Mouse (Mus musculus) liver, embryonic 14 days (tissue): ENCODE data around the gene Lyrm7. TPM values are rescaled to one million over a fixed set of nuclear protein-coding genes. Genes with fewer than 3 reads are reported as not detected.

Source experiments
- polyA plus RNA-seq: library from polyadenylated mRNA; depleted of rRNA; stranded (reverse); fragments of >200 nt; gene quantifications from 2 replicates; pipeline ENCODE4 v1.2.3, GENCODE M21; 2012; rRNA removed

Gene Lyrm7
- polyA plus RNA-seq = 2.1 and 2.2 TPM in 2 replicates

DNA sequence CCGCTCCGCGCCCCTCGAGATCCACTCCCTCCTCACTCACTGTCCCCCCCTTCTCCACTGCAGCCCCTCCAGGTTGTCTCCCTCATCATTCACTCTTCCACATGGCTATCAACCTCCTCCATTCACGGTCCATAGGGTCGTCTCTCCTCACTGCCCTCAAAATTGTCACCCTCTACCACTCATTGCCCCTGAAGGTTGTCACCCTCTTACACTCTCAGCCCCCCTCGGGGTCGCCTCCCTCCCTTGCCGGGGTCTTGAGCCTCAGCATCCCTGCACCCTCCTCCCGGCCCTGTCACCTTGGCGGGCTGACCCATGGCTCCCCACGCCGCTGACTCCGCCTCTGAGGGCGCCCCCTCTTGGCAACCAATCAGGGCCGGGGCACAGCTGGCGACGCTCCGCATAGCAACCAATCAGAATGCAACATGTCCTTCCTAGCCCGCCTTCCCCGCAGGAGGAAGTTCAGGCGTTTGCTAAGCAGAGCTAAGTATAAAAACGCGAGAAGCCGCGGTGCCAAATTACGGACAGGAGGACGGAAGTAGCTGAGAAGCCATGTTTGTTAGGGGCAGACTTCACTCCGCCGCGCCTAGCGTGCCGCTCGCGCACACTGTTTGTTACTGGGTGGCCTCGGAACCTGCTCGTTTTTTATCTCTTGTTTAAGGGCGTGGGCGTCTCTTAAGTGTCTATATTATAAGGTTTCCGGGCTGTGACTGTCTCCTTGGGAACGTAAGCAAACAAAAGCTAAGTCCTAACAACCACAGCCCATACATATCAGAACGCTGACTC is at the start of gene Lyrm7:
Gene Lyrm7, minus strand, starts transcription at position 661 of the 783 bp plus-strand sequence.

DNA sequence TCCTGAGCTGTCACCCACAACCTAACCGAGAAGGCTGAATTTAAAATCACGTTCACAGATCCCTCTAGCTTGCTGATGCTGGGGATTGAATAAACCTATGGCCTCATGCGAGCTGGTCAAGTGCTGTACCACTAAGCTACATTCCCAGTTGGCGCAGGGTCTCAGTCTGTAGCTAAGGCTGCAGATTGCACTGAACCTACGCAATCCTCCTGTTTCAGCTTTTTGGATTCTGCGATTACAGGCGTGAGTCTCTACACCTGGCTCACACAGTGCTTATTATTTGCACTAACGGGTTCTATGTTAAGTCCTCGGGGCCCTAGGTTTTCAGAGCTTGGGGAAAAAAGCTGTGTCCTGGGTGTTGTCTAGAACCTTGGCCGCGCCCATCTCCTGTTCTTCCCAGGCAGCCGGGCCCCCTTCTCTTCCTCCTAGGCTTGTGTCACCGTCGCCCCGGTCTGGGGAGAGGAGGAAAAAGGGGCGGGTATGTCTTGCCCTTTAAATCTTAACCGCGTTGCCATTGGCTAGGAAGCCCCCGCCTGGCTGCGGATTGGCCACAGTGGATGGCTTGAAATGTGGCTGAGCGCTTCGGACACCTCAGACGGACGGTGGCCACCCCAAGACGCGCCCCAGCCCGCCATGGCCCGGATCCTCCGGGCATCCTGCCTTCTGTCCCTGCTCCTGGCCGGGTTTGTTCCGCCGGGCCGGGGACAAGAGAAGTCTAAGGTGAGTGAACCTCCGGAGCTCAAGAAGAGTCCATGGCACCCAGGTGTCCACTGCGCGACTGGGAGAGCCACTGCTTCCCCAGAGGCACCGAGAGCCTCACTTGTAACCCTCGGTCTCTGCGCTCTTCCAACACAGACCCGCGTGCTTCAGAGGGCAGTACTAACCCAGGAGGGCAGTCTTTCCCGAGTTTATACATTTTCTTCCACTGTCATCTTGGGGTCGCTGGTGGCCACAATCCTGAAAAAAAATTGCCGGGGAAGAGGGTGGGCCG is 41.9 kb upstream of the Lyrm7 start, which contains the start of gene Gpx3:
Gene Gpx3, plus strand, starts transcription at position 121 of the 991 bp plus-strand sequence.

DNA sequence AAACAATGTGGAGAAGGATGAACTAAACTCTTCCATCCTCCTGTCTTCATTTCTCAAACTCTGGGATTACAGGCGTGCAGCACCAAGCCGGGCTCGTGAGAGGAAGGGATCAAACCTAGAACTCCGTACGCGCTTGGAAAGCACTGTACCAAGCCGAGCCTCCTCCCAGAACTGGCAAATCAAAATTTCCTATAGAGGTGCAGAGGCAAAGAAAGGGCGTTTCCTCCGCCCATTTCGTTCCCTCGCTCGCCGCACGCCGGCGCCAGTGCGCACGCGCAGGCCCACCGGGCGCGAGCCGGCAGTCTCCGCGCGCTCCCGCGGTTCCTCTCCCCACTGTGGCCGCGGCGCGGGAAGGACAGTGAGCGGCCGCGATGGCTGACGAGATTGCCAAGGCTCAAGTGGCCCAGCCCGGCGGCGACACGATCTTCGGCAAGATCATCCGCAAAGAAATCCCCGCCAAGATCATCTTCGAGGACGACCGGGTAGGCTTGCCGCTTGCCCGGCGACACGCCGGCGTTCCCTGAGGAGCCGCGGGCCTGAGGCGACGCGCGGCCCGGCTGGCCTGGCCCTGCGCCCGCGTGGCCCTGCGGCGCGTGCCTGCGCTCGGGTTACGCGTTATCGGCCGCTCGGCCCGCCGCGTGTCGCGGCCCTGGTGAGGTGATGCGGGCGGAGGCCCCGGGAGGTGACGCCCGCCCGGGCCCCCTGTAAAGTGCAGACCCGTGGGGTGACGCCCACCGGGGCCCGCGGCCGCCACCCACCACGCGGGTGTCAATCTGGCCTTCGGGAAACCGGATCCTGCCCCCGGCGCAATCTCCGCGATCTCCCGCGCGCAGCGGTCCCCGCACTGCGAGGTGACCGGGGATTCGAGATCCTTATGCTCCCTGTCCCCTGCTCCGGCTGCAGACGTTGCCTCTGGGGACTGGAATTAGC is 5.7 kb upstream of the Lyrm7 start, which contains the start of gene Hint1:
Gene Hint1, plus strand, starts transcription at position 265 of the 930 bp plus-strand sequence.

DNA sequence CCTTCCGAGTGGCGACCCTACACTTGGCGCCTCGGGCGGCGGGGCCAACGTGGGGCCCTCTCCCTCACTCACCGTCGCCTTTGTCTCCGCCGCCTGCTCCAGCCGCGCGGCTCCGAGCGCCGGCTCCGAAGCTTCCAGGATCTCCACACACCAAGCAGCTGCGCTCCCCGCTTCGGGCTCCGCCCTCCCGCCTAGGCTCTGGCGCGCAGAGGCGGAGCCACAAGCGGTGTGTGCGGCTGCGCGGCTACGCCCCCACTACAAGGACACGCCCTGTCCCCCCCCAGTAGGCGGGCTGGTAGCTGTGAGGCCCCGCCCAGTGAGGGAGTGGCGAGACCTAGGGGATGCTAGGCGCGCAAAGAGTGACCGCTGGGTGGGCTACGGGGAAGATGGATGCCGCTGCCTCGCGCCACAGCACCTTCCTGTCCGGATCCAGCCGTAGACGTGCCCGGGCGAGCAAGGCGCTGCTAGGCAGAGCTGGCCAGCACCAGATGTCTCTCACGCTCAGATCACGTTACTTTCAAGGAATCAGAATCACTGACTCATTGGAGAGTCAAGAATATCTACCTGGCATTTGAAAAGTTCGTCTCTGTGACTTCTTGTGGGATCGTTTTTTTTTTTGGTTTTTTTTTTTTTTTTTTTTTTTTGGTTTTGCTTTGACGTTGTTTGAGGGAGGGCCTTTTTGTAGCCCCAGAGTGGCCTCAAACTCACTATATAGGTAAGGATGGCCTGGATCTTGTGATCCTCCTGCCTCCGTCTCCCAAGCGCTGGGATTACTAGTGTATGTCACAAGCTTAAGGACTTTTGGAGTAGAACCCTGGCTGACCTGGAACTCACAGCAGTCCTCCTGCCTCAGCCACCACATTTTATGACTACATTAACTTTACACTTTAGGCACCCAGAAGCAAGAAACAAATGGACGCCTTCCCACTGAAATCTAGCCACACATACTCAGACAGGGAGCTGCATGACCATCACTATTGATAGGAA is 72.9 kb downstream of the Lyrm7 start, which contains the start of gene Cdc42se2:
Gene Cdc42se2, minus strand, starts transcription at position 188 of the 987 bp plus-strand sequence.

Other genes starting within 250 kb of the Lyrm7 start
- 8.7 and 10.6 TPM in 2 replicates for gene Cdc42se2, start 73.2 kb downstream of the Lyrm7 start, polyA plus RNA-seq
- gene Hint1, start 5.5 kb upstream of the Lyrm7 start, polyA plus RNA-seq = 311 and 346 TPM in 2 replicates
- gene Gpx3, start 41.5 kb upstream of the Lyrm7 start, polyA plus RNA-seq = 7.6 and 10.4 TPM in 2 replicates
- 4.5 and 5.4 TPM in 2 replicates for gene Tnip1, start 102.0 kb upstream of the Lyrm7 start, polyA plus RNA-seq
- gene Anxa6, start 172.5 kb upstream of the Lyrm7 start, polyA plus RNA-seq = 24.1 and 25.6 TPM in 2 replicates
- gene Ccdc69, start 217.2 kb upstream of the Lyrm7 start, polyA plus RNA-seq = 0.81 and 1.1 TPM in 2 replicates
- 4.3 and 5.5 TPM in 2 replicates for gene Gm2a, start 237.2 kb upstream of the Lyrm7 start, polyA plus RNA-seq